Mouse (Mus musculus): ENCODE data around the gene Map2k6. TPM values are rescaled to one million over a fixed set of nuclear protein-coding genes. Genes with fewer than 3 reads are reported as not detected.
"Not testable (repeated sequence)": the region's sequence is repeated elsewhere in the genome, so short reads cannot be mapped to it uniquely, and the experiment has no call there.

Map2k6 gene
- 0.36 TPM in 1 of 2 replicates, not detected in the other for polyA plus RNA-seq (2012; ENCODE audit: insufficient read depth, low replicate concordance)

DNA sequence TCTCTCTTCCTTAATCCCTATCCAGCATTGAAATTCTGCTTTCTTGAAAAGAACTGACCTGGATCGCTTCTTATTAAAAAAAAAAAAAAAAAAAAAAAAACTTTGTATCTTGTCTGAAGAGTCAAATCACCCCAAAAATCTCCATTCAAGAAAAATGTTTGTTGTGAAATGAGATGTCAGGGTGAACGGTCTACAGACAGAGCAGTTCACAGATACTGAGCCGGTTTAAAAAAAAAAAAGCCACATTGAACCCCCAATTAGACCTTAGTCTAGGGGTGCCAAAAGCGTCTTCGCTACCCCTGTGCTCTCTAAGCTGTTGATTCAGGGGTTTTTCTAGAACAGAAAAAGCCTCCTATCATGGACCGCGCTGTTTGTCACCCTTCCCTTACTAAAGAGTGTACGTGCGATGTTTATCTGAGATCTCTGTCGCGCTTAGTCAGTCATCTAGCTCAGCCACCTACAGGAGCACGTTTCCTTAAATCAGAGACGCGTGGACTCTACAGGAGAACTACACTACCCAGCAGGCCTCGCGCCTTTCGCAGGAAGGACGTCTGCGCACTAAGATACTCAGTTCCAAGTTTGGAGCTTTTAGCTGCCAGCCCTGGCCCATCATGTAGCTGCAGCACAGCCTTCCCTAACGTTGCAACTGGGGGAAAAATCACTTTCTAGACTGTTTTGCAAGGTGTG, at the start of gene Map2k6:
Gene Map2k6, plus strand, starts transcription at position 570 of the 687 bp plus-strand sequence.
- no peak for TF ChIP-seq FLI1 (IDR thresholded peaks at IDR 0.05; ENCODE audit: low read length)
- TF ChIP-seq GATA1 (IDR thresholded peaks at IDR 0.05; ENCODE audit: borderline replicate concordance, low read length) = no peak

DNA sequence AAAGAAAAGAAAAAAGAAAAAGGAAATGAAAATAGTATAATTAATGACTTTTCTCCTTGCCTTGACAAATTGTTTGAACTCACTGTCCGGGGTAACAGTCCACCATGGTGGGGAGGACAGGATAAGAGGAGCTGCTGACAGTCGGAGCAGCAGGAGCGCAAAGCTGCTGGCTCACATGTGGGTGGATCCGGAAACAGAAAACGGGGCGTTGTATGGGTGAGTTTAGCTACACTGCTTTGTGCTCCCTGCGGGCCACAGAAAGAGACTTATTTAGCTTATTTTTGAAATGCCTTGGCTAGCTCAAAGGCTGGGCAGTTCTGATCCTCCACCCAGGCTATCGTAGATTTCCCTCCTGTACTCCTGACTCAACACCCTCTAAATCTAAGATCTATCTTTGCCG, 44.7 kb upstream of the Map2k6 start:
- Histone ChIP-seq H3K36me3 (replicated peaks; ENCODE audit: low read length) (no peaks in the 10 kb centered on the region), H3K4me1 (peaks cover 5% of the 10 kb centered on the region; the same call in 1 of the 2 replicates), H3K9me3 (peaks cover 3% of the 10 kb centered on the region; the same call in 1 of the 2 replicates), H3K4me3 (replicated peaks) (no peak overlapping the region), H3K27me3 (replicated peaks) (no peaks in the 10 kb centered on the region)
- TF ChIP-seq FLI1 (IDR thresholded peaks at IDR 0.05; ENCODE audit: low read length) (no peak), GATA1 (IDR thresholded peaks at IDR 0.05; ENCODE audit: borderline replicate concordance, low read length) (no peak)

More for the DNA sequence above, at the start of gene Map2k6:
- peaks cover 22% of the 10 kb centered on the region for H3K4me1 ChIP-seq
- H3K4me3 ChIP-seq (replicated peaks) = peak within 1 kb of the TSS; percentile 93
- H3K36me3 ChIP-seq (replicated peaks; ENCODE audit: low read length) = no peaks in the 10 kb centered on the region
- H3K9me3 ChIP-seq = 0 out of 2 replicates have a peak, but pooled peaks cover 4% of the 10 kb centered on the region
- H3K27me3 ChIP-seq (replicated peaks) = peaks cover 7% of the 10 kb centered on the region

DNA sequence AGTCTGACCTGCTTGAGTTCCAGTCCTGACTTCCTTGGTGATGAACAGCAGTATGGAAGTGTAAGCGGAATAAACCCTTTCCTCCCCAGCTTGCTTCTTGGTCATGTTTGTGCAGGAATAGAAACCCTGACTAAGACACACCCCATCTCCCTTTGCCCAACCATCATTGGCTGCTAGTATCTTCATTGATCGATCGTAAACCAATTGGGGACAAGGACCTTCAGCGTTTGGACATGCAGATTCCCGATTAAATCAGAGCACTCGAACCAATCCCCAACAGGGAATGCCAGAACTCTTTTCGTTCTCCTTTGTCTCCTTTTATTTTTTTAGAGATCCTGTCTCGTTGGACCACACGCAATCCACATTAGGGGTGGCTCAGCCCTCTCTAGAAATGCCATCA, 43.8 kb upstream of the Map2k6 start:
- not testable (repeated sequence) for H3K4me1 ChIP-seq

DNA sequence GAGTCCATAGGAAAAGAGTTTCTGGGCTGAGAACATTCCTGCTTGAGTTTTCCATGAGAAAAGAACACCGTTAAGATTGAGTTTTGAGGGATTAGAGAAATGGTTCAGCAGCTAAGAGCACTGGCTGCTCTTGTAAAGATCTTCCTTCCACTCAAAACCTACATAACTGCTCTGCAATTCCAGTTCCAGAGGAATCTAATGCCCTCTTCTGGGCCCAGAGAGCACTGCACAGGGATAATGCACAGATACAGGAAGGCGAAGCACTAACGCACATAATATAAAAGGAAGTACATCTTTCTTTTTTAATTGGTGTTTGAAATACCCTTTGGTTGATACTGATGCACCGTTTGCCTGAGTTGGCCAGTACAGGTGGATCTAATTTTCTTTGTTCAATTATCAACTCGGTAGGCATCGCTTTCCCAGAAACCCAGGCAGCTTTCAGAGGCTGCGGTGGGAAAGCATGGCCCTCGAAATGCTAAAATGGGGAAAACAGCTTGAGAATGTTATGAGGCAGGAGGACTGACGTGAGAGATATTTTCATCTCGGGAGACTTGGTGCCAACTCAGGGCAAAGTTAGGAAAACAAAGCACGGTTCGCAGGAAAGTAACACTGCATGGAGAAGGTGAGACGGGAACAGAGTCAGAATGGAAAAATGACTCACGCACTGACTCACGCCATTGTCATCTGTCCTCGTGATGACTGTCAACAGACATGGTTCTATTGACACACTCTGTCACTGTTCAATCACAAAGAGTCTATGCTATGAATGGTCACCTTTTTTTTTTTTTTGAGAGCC, 41.0 kb upstream of the Map2k6 start:
- Histone ChIP-seq H3K4me3 (replicated peaks) (no peak overlapping the region), H3K4me1 (peaks cover 5% of the 10 kb centered on the region; the same call in 1 of the 2 replicates), H3K36me3 (replicated peaks; ENCODE audit: low read length) (no peaks in the 10 kb centered on the region), H3K27me3 (replicated peaks) (peaks cover 3% of the 10 kb centered on the region), H3K9me3 (no peaks in the 10 kb centered on the region)
- TF ChIP-seq GATA1 (IDR thresholded peaks at IDR 0.05; ENCODE audit: borderline replicate concordance, low read length) = no peak
- no peak for TF ChIP-seq FLI1 (IDR thresholded peaks at IDR 0.05; ENCODE audit: low read length)

More for the DNA sequence above, 43.8 kb upstream of the Map2k6 start:
- not testable (repeated sequence) for H3K4me3 ChIP-seq (replicated peaks); H3K27me3 ChIP-seq (replicated peaks); H3K9me3 ChIP-seq; H3K36me3 ChIP-seq (replicated peaks; ENCODE audit: low read length)

DNA sequence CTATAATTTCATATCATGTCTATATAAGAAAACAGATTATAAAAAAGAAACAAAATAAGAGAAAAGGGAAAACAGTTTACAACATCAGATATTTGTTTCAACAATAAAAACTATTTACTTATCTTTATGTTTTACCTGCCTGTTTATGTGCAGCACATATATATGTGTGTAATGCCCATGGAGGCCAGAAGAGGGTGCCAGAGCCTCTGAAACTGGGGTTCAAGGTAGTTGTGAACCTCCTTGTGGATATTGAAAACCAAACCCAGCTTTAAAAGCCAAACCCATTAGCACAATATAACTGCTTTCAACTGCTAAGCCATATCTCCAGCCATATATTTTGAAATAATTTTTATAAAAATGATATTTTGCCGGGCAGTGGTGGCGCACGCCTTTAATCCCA, 33.9 kb upstream of the Map2k6 start:
- no peaks in the 10 kb centered on the region for H3K36me3 ChIP-seq (replicated peaks; ENCODE audit: low read length)
- H3K9me3 ChIP-seq = no peaks in the 10 kb centered on the region
- TF ChIP-seq GATA1 (IDR thresholded peaks at IDR 0.05; ENCODE audit: borderline replicate concordance, low read length) = no peak
- no peak for TF ChIP-seq FLI1 (IDR thresholded peaks at IDR 0.05; ENCODE audit: low read length)
- H3K4me1 ChIP-seq = no peaks in the 10 kb centered on the region
- H3K27me3 ChIP-seq (replicated peaks) = peaks cover 3% of the 10 kb centered on the region
- H3K4me3 ChIP-seq (replicated peaks) = no peak overlapping the region

DNA sequence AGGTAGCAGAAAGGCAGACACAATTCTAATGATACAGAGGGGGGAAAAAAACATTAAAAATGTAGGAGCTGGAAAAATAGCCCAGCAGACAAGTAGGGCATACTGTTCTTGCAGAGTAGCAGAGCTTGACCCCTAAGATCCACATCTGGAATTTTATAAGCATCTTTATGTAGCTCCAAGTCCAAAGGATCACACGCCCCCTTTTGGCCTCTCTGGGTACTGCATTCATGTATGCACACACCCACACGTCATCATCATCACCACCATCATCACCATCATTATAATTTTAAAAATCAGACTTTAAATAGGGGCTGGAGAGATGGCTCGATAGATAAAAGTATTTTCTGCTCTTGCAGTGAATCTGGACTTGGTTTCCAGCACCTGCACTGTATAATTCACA, 32.0 kb upstream of the Map2k6 start:
- TF ChIP-seq GATA1 (IDR thresholded peaks at IDR 0.05; ENCODE audit: borderline replicate concordance, low read length) (no peak), FLI1 (IDR thresholded peaks at IDR 0.05; ENCODE audit: low read length) (no peak)
- Histone ChIP-seq H3K36me3 (replicated peaks; ENCODE audit: low read length) (no peaks in the 10 kb centered on the region), H3K9me3 (no peaks in the 10 kb centered on the region), H3K4me3 (replicated peaks) (no peak overlapping the region), H3K4me1 (no peaks in the 10 kb centered on the region), H3K27me3 (replicated peaks) (no peaks in the 10 kb centered on the region)

DNA sequence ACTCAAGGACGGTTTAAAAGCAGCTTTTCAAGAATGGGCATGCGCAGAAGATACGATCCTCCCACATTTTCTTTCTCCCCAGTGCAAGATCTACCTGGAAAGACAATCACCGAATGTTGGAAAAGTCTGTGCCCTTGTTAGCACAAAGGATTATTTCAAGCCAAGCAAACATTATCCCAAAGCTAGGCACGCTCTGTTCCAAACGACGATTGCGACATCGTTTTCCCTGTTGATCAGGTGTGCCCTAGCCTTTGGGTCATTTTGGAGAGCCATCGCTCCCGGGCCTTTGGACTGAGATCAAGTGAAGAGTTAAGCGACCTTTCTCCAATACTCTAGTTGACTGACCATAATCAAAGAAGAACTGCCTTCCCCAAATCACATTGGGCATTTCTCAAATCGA, 31.3 kb upstream of the Map2k6 start:
- Histone ChIP-seq H3K36me3 (replicated peaks; ENCODE audit: low read length) (no peaks in the 10 kb centered on the region), H3K27me3 (replicated peaks) (no peaks in the 10 kb centered on the region), H3K4me3 (replicated peaks) (no peak overlapping the region), H3K4me1 (no peaks in the 10 kb centered on the region), H3K9me3 (no peaks in the 10 kb centered on the region)
- TF ChIP-seq GATA1 (IDR thresholded peaks at IDR 0.05; ENCODE audit: borderline replicate concordance, low read length) (no peak), FLI1 (IDR thresholded peaks at IDR 0.05; ENCODE audit: low read length) (no peak)

DNA sequence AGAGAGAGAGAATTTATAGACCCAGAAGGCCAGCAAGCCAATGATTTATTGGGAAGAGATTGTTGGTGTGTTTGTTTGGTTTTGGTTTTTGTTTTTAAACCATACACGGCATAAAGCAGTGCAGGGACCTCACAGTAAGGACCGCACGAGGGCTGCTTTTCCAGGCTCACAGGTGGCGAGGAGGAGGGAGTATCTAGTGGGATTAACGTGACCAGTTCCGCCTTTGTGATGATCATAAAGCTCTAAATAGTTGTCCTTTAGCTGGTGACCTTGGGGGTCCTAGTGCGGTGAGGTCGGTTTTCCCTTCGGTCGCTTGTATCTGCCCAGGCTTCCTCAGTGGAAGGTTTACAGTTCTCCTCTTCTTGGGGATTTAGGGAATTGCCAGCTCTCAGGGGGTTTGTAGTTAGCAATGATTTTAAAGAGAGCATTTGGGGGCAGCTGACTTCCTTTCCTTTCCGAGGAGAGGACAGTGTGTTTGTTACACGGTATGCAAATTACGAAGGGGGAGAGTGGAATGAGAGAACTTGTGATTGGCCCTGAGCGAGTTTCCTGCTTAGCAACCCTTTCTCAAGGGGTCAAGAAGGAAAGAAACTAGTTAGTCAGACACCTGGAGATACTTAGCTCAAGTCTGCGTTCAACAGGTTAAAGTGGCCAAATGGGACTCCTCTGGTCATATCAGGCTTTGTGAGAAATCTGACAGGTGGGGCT, 29.5 kb upstream of the Map2k6 start:
- Histone ChIP-seq H3K27me3 (replicated peaks) (no peaks in the 10 kb centered on the region), H3K4me3 (replicated peaks) (no peak overlapping the region), H3K36me3 (replicated peaks; ENCODE audit: low read length) (no peaks in the 10 kb centered on the region), H3K9me3 (no peaks in the 10 kb centered on the region), H3K4me1 (no peaks in the 10 kb centered on the region)
- TF ChIP-seq GATA1 (IDR thresholded peaks at IDR 0.05; ENCODE audit: borderline replicate concordance, low read length) = no peak
- TF ChIP-seq FLI1 (IDR thresholded peaks at IDR 0.05; ENCODE audit: low read length) = no peak

DNA sequence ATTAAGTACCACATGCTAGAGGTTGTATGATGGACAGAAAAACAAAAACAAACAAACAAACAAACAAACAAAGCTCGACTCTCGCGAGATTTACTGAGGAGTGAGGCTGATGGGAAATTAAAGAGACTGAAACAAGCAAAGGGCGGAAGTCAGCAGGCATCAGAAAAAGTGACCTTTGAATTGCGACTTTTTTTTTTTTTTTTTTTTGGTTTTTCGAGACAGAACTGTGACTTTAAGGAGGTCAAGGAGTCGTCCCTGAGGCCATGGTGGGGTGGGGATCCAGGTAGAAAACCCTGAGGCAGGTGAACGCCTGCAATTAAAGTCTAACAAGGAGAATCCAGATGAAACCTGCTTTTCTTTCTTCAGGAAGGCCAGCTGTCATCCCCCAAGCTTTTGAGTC, 27.1 kb upstream of the Map2k6 start:
- TF ChIP-seq GATA1 (IDR thresholded peaks at IDR 0.05; ENCODE audit: borderline replicate concordance, low read length) = no peak
- no peak for TF ChIP-seq FLI1 (IDR thresholded peaks at IDR 0.05; ENCODE audit: low read length)

More for the DNA sequence above, 27.1 kb upstream of the Map2k6 start:
- no peaks in the 10 kb centered on the region for H3K4me1 ChIP-seq
- no peaks in the 10 kb centered on the region for H3K9me3 ChIP-seq
- no peaks in the 10 kb centered on the region for H3K36me3 ChIP-seq (replicated peaks; ENCODE audit: low read length)
- H3K27me3 ChIP-seq (replicated peaks) = no peaks in the 10 kb centered on the region
- H3K4me3 ChIP-seq (replicated peaks) = no peak overlapping the region

All from megakaryocyte, embryonic 14.5 days (primary cell).